Mouse (Mus musculus) MEL (cell line): ENCODE data around the gene Gas1. TPM values are rescaled to one million over a fixed set of nuclear protein-coding genes. Genes with fewer than 3 reads are reported as not detected.

Experiments
- DNase-seq: peaks from one replicate; pipeline ENCODE4 v3.0.0; 2011; ENCODE audit warnings: low read depth, low spot score
- H3K27ac ChIP-seq: 2 replicates; pipeline ENCODE4 v1.5.1; 2012; ENCODE audit warnings: low read depth, mild to moderate bottlenecking, control low read depth, low read length, moderate library complexity; ENCODE audit not compliant: control insufficient read depth
- H3K27me3 ChIP-seq, 2 experiments: fragments of 150-350 bp in 1 of 2; sonication (generic) in 1 of 2; 2 replicates each; pipeline ENCODE4 v1.6.1; 2012; ENCODE audit warnings: low read length in 2 of 2, mild to moderate bottlenecking in 2 of 2, improper control_type of control experiment in 1 of 2, moderate library complexity in 1 of 2; ENCODE audit not compliant: insufficient read depth in 2 of 2, control insufficient read depth in 1 of 2
- H3K36me3 ChIP-seq, 2 experiments: 2 replicates each; pipeline ENCODE4 v1.6.1; 2012 to 2014; ENCODE audit warnings: low read length in 2 of 2, improper control_type of control experiment in 1 of 2, inconsistent platforms in 1 of 2, mild to moderate bottlenecking in 1 of 2; ENCODE audit not compliant: insufficient read depth in 2 of 2, control insufficient read depth in 1 of 2
- H3K4me1 ChIP-seq, 2 experiments: fragments of 150-350 bp in 1 of 2; sonication (generic) in 1 of 2; 2 replicates each; pipeline ENCODE4 v1.6.1; 2012; ENCODE audit warnings: low read length in 2 of 2, improper control_type of control experiment in 1 of 2, mild to moderate bottlenecking in 1 of 2; ENCODE audit not compliant: insufficient read depth in 2 of 2, control insufficient read depth in 1 of 2
- H3K4me3 ChIP-seq, 2 experiments: fragments of 150-350 bp in 1 of 2; sonication (generic) in 1 of 2; 2 replicates each; pipeline ENCODE4 v1.5.1; 2012; ENCODE audit warnings: low read depth in 2 of 2, low read length in 2 of 2, mild to moderate bottlenecking in 2 of 2, moderate library complexity in 2 of 2, control low read depth in 1 of 2, improper control_type of control experiment in 1 of 2; ENCODE audit not compliant: control insufficient read depth in 1 of 2, insufficient read depth in 1 of 2
- H3K79me2 ChIP-seq: 2 replicates; pipeline ENCODE4 v1.6.1; 2012; ENCODE audit warnings: mild to moderate bottlenecking, low read length, moderate library complexity; ENCODE audit not compliant: control insufficient read depth, poor library complexity, insufficient read depth
- H3K9ac ChIP-seq: 2 replicates; pipeline ENCODE4 v1.6.1; 2012; ENCODE audit warnings: low read depth, mild to moderate bottlenecking, control low read depth, low read length, moderate library complexity; ENCODE audit not compliant: control insufficient read depth, poor library complexity, severe bottlenecking
- H3K9me3 ChIP-seq: fragments of 150-350 bp; sonication (generic); replicated peaks from 2 replicates; pipeline ENCODE4 v1.6.1; 2012; ENCODE audit warnings: mild to moderate bottlenecking, low read length, improper control_type of control experiment, moderate library complexity; ENCODE audit not compliant: insufficient read depth
- BHLHE40 ChIP-seq: IDR thresholded peaks from 2 replicates; pipeline ENCODE4 v1.6.1; 2012; ENCODE audit warnings: low read depth, mild to moderate bottlenecking, inconsistent platforms, low read length, improper control_type of control experiment, borderline replicate concordance
- CHD1 ChIP-seq: IDR thresholded peaks from 2 replicates; pipeline ENCODE4 v1.6.1; 2012; ENCODE audit warnings: low read depth, mild to moderate bottlenecking, inconsistent platforms, low read length, improper control_type of control experiment
- CTCF ChIP-seq, 3 experiments: IDR thresholded peaks in 2 of 3; conservative IDR thresholded peaks in 1 of 3; 2 replicates each; pipeline ENCODE4 v1.5.1; 2011 to 2012; ENCODE audit warnings: low read length in 3 of 3, low read depth in 2 of 3, mild to moderate bottlenecking in 2 of 3, improper control_type of control experiment in 1 of 3, inconsistent platforms in 1 of 3, mixed read lengths in 1 of 3, moderate library complexity in 1 of 3; ENCODE audit not compliant: control insufficient read depth in 1 of 3, insufficient read depth in 1 of 3, poor library complexity in 1 of 3, severe bottlenecking in 1 of 3
- ELF1 ChIP-seq: IDR thresholded peaks from 2 replicates; pipeline ENCODE4 v1.6.1; 2014; ENCODE audit warnings: low read depth, mild to moderate bottlenecking, inconsistent platforms, low read length, improper control_type of control experiment, moderate library complexity
- EP300 ChIP-seq, 2 experiments: IDR thresholded peaks; 2 replicates each; pipeline ENCODE4 v1.6.1; 2011; ENCODE audit warnings: improper control_type of control experiment in 2 of 2, low read length in 2 of 2, low read depth in 1 of 2, mild to moderate bottlenecking in 1 of 2
- ETS1 ChIP-seq: IDR thresholded peaks from 2 replicates; pipeline ENCODE4 v1.6.1; 2012; ENCODE audit warnings: low read depth, mild to moderate bottlenecking, inconsistent platforms, low read length, improper control_type of control experiment, moderate library complexity
- GABPA ChIP-seq: IDR thresholded peaks from 2 replicates; pipeline ENCODE4 v1.6.1; 2012; ENCODE audit warnings: low read depth, mild to moderate bottlenecking, inconsistent platforms, low read length, improper control_type of control experiment, moderate library complexity
- HCFC1 ChIP-seq: IDR thresholded peaks from 2 replicates; pipeline ENCODE4 v1.6.1; 2012; ENCODE audit warnings: low read depth, mild to moderate bottlenecking, inconsistent platforms, low read length, improper control_type of control experiment, moderate library complexity
- JUND ChIP-seq: IDR thresholded peaks from 2 replicates; pipeline ENCODE4 v1.6.1; 2011; ENCODE audit warnings: low read depth, mild to moderate bottlenecking, improper control_type of control experiment, low read length
- MAZ ChIP-seq: IDR thresholded peaks from 2 replicates; pipeline ENCODE4 v1.6.1; 2012; ENCODE audit warnings: low read depth, mild to moderate bottlenecking, inconsistent platforms, low read length, improper control_type of control experiment
- MEF2A ChIP-seq: IDR thresholded peaks from 2 replicates; pipeline ENCODE4 v1.6.1; 2014; ENCODE audit warnings: low read depth, mild to moderate bottlenecking, inconsistent platforms, low read length, improper control_type of control experiment; ENCODE audit not compliant: poor library complexity, insufficient replicate concordance, severe bottlenecking; ENCODE audit errors: extremely low read depth
- MXI1 ChIP-seq: IDR thresholded peaks from 2 replicates; pipeline ENCODE4 v1.6.1; 2011; ENCODE audit warnings: mild to moderate bottlenecking, low read depth, low read length, improper control_type of control experiment
- MYB ChIP-seq: IDR thresholded peaks from 2 replicates; pipeline ENCODE4 v1.6.1; 2011; ENCODE audit warnings: mild to moderate bottlenecking, low read depth, low read length, improper control_type of control experiment
- MYC ChIP-seq: IDR thresholded peaks from 2 replicates; pipeline ENCODE4 v1.6.1; 2011; ENCODE audit warnings: low read depth, mild to moderate bottlenecking, low read length, improper control_type of control experiment, moderate library complexity
- NRF1 ChIP-seq: IDR thresholded peaks from 2 replicates; pipeline ENCODE4 v1.6.1; 2014; ENCODE audit warnings: low read depth, mild to moderate bottlenecking, inconsistent platforms, low read length, improper control_type of control experiment, moderate library complexity; ENCODE audit not compliant: poor library complexity, insufficient read depth, severe bottlenecking
- POLR2A ChIP-seq, 2 experiments: IDR thresholded peaks; 2 replicates each; pipeline ENCODE4 v1.6.1; 2011 to 2012; ENCODE audit warnings: low read length in 2 of 2, mild to moderate bottlenecking in 2 of 2, control low read depth in 1 of 2, improper control_type of control experiment in 1 of 2, low read depth in 1 of 2, moderate library complexity in 1 of 2; ENCODE audit not compliant: control insufficient read depth in 1 of 2, insufficient read depth in 1 of 2, poor library complexity in 1 of 2
- RCOR1 ChIP-seq: IDR thresholded peaks from 2 replicates; pipeline ENCODE4 v1.6.1; 2012; ENCODE audit warnings: low read depth, mild to moderate bottlenecking, inconsistent platforms, low read length, improper control_type of control experiment
- SMC3 ChIP-seq: IDR thresholded peaks from 2 replicates; pipeline ENCODE4 v1.6.1; 2011; ENCODE audit warnings: low read depth, low read length, improper control_type of control experiment
- TAL1 ChIP-seq: IDR thresholded peaks from 2 replicates; pipeline ENCODE4 v1.6.1; 2012; ENCODE audit warnings: mild to moderate bottlenecking, inconsistent platforms, low read length, moderate library complexity, mixed read lengths
- TBP ChIP-seq: IDR thresholded peaks from 2 replicates; pipeline ENCODE4 v1.8.0; 2011; ENCODE audit warnings: low read depth, low read length, improper control_type of control experiment
- TCF12 ChIP-seq: IDR thresholded peaks from 2 replicates; pipeline ENCODE4 v1.6.1; 2014; ENCODE audit warnings: low read depth, mild to moderate bottlenecking, inconsistent platforms, low read length, improper control_type of control experiment, moderate library complexity
- UBTF ChIP-seq: IDR thresholded peaks from 2 replicates; pipeline ENCODE4 v1.6.1; 2012; ENCODE audit warnings: low read depth, mild to moderate bottlenecking, inconsistent platforms, low read length, improper control_type of control experiment, moderate library complexity, borderline replicate concordance; ENCODE audit not compliant: insufficient read depth
- USF1 ChIP-seq: IDR thresholded peaks from 2 replicates; pipeline ENCODE4 v1.6.1; 2014; ENCODE audit warnings: low read depth, mild to moderate bottlenecking, inconsistent platforms, low read length, improper control_type of control experiment, moderate library complexity
- USF2 ChIP-seq, 2 experiments: IDR thresholded peaks; 2 replicates each; pipeline ENCODE4 v1.6.1; 2011 to 2012; ENCODE audit warnings: improper control_type of control experiment in 2 of 2, low read length in 2 of 2, borderline replicate concordance in 1 of 2, inconsistent platforms in 1 of 2, low read depth in 1 of 2, mild to moderate bottlenecking in 1 of 2; ENCODE audit not compliant: insufficient read depth in 1 of 2
- ZKSCAN1 ChIP-seq: IDR thresholded peaks from 2 replicates; pipeline ENCODE4 v1.6.1; 2012; ENCODE audit warnings: low read depth, mild to moderate bottlenecking, inconsistent platforms, low read length, improper control_type of control experiment, moderate library complexity
- ZNF384 ChIP-seq: IDR thresholded peaks from 2 replicates; pipeline ENCODE4 v1.6.1; 2012; ENCODE audit warnings: low read depth, mild to moderate bottlenecking, inconsistent platforms, low read length, improper control_type of control experiment
- polyA plus RNA-seq, 2 experiments: library from polyadenylated mRNA; stranded (reverse) in 1 of 2; unstranded in 1 of 2; fragments of >175 nt in 1 of 2; fragments of >200 nt in 1 of 2; gene quantifications; 2 replicates each; pipeline versions ENCODE4 v1.2.1 to v1.2.4; 2012; ENCODE audit warnings: low replicate concordance in 2 of 2, low read depth in 1 of 2; ENCODE audit not compliant: insufficient read length in 2 of 2, insufficient read depth in 1 of 2, missing spikeins in 1 of 2
- total RNA-seq: library from RNA; depleted of rRNA; stranded (reverse); fragments of 300-350 nt; gene quantifications from 2 replicates; pipeline ENCODE4 v1.2.3, GENCODE M21; 2012

Gene Gas1
- total and polyA plus RNA-seq, 3 experiments = not detected

GRCm38 (mm10) chr13:60187276-60187675 is 10.1 kb upstream of the Gas1 start:
- Histone ChIP-seq H3K79me2 (no peaks in the 10 kb centered on the region), H3K4me1 (no peaks in the 10 kb centered on the region), H3K27ac (no peak overlapping the region), H3K4me3 (no peak overlapping the region), H3K36me3 (no peaks in the 10 kb centered on the region), H3K9me3 (no peaks in the 10 kb centered on the region), H3K27me3 (no peaks in the 10 kb centered on the region), H3K9ac (no peak overlapping the region)
- DNase-seq = no peak
- no peak for TF ChIP-seq MAZ
- TF ChIP-seq MEF2A = no peak
- no peak for TF ChIP-seq CTCF (IDR thresholded peaks at IDR 0.05 in 2 of 3, conservative IDR thresholded peaks at IDR 0.05 in 1 of 3; ENCODE audit: control insufficient read depth in 1 of 3, insufficient read depth in 1 of 3, low read depth in 2 of 3, low read length in 3 of 3, poor library complexity in 1 of 3, severe bottlenecking in 1 of 3)
- no peak for TF ChIP-seq TAL1
- no peak for TF ChIP-seq EP300 (IDR thresholded peaks at IDR 0.05; ENCODE audit: low read depth in 1 of 2, low read length in 2 of 2)
- TF ChIP-seq RCOR1 = no peak
- TF ChIP-seq ZKSCAN1 = no peak
- TF ChIP-seq MYB = no peak
- no peak for TF ChIP-seq HCFC1
- TF ChIP-seq MYC = no peak
- no peak for TF ChIP-seq ZNF384
- no peak for TF ChIP-seq UBTF
- no peak for TF ChIP-seq MXI1
- TF ChIP-seq ETS1 = no peak
- TF ChIP-seq TBP = no peak
- TF ChIP-seq JUND = no peak
- TF ChIP-seq GABPA = no peak
- TF ChIP-seq SMC3 = no peak
- no peak for TF ChIP-seq CHD1

GRCm38 (mm10) chr13:60182346-60182745 is 5.2 kb upstream of the Gas1 start:
- H3K9me3 ChIP-seq = no peaks in the 10 kb centered on the region
- no peak overlapping the region for H3K27ac ChIP-seq
- no peaks in the 10 kb centered on the region for H3K36me3 ChIP-seq
- H3K27me3 ChIP-seq = no peaks in the 10 kb centered on the region
- H3K4me3 ChIP-seq = no peak overlapping the region
- TF ChIP-seq MYC (no peak), USF2 (IDR thresholded peaks at IDR 0.05; ENCODE audit: borderline replicate concordance in 1 of 2, insufficient read depth in 1 of 2, low read depth in 1 of 2, low read length in 2 of 2) (no peak), RCOR1 (no peak), ELF1 (no peak), EP300 (IDR thresholded peaks at IDR 0.05; ENCODE audit: low read depth in 1 of 2, low read length in 2 of 2) (no peak), USF1 (no peak), NRF1 (no peak), POLR2A (IDR thresholded peaks at IDR 0.05; ENCODE audit: control insufficient read depth in 1 of 2, insufficient read depth in 1 of 2, low read depth in 1 of 2, low read length in 2 of 2, poor library complexity in 1 of 2) (no peak), TCF12 (no peak), BHLHE40 (no peak)
- H3K79me2 ChIP-seq = no peaks in the 10 kb centered on the region
- DNase-seq = no peak
- no peaks in the 10 kb centered on the region for H3K4me1 ChIP-seq
- H3K9ac ChIP-seq = no peak overlapping the region
